Mouse (Mus musculus) cortical plate, adult 2 months (tissue): Measurements from ENCODE around the gene Sec61a2.

Experiments used
- CTCF ChIP-seq: fragments of 200-500 bp; IDR thresholded peaks from 2 replicates; pipeline ENCODE4 v1.5.1; 2011; ENCODE audit warnings: mild to moderate bottlenecking, control low read depth, low read length; ENCODE audit not compliant: insufficient read depth; ENCODE audit errors: extremely low read depth
- POLR2A ChIP-seq: fragments of 200-500 bp; IDR thresholded peaks from 2 replicates; pipeline ENCODE4 v1.6.1; 2011; ENCODE audit warnings: mild to moderate bottlenecking, low read length, control low read depth; ENCODE audit not compliant: insufficient read depth; ENCODE audit errors: extremely low read depth

DNA sequence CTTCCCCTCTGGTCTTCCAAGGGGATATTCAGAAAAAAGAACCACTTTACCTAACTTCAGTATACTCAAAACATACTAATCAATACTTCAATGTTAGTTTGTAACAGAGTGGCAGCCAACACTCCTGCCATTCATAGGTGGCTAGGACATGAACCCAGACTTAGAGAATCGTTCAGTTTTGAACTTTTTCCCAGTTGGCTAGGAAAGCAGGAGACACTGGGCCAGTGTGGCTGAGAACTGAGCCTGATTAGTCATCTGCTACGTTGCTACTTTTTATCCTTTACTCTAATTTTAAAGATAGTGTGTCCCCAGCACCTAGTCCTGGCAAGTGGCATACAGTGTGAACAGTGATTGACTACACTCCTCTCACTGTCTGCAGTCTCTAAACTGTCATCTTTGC, 27.6 kb downstream of the Sec61a2 start:
- TF ChIP-seq POLR2A, result no peak
- TF ChIP-seq CTCF, result no peak
